Mouse (Mus musculus): ENCODE data around the gene Epo.

Epo gene

GRCm38 (mm10) chr5:137533117-137533827 is at the start of gene Epo, which contains the start of gene Gnb2:
Gene Epo (minus strand): TSS chr5:137533242.
Gene Gnb2 (minus strand): TSS chr5:137533510.
- DNase-seq (ENCODE audit: low spot score in 2 of 2), result peak; percentile 98 to 99

GRCm38 (mm10) chr5:137582702-137583101 is 49.7 kb upstream of the Epo start:
- no peak for DNase-seq (ENCODE audit: low spot score in 2 of 2)

GRCm38 (mm10) chr5:137580246-137580645 is 47.2 kb upstream of the Epo start:
- no peak for DNase-seq (ENCODE audit: low spot score in 2 of 2)

- no peak for DNase-seq (ENCODE audit: low spot score in 2 of 2)
Measured at GRCm38 (mm10) chr5:137574470-137574901, 41.4 kb upstream of the Epo start.

DNA sequence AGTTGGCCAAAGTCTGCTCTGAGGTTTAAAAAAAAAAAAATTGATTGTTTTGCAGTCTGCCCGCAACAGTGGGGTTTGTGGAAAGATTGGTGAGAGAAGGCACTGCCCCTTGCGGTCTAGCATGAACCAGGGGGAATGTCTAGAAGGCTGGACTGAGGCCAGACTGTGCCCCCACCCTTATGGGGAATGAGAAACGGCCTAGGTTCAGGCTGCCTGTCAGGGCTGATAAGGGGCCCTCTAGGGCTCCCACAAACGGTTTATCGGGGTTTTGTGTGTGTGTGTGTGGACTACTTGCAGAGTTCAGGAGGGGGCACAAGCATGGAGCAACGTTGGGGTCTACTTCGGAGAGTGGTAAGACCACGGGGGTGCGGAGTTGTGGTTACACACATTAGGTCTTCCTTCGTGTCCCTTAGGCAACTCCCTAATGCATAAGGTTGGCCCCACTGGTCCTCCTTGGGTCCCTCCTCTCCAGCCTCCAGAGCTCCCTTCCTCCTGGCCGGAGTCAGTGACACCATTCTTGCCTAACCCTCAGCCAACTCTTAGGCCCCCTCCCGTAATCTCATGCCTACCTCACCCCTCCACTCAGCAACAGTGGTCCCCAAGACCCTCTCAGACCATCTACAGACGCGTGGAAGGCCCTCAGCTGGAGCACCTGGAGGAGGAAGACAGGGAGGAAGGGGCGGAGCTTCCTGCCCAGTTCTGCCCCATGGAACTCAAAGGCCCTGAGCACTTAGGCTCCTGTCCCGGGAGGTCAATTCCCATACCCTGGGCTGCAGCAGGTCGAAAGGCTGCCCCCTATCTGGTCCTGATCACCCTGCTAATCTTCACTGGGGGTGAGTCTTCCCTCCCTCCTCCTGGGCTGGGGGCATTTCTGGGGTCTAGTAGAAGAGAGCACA is 37.9 kb upstream of the Epo start:
- DNase-seq (ENCODE audit: low spot score in 2 of 2), result peak; percentile 52 to 70

DNA sequence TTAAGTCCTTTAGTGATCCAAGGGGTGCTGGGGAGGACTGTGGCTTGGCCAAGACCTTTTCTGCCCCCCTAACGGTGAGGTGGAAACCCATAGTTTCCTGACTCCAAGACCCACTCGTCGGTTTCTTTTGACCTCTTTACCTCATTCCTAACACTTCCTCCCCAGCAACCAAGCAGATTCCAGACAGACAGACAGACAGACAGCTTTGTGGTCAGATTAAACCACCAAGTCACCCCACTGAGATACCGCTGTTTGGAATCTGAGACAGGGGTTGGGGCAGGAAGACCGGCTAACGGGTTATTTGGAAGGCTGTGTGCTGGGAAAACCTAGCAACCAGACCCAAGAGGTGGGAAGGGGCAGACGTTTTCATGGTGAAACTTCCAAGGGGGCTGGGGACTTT is 37.1 kb upstream of the Epo start:
- no peak for DNase-seq (ENCODE audit: low spot score in 2 of 2)

DNA sequence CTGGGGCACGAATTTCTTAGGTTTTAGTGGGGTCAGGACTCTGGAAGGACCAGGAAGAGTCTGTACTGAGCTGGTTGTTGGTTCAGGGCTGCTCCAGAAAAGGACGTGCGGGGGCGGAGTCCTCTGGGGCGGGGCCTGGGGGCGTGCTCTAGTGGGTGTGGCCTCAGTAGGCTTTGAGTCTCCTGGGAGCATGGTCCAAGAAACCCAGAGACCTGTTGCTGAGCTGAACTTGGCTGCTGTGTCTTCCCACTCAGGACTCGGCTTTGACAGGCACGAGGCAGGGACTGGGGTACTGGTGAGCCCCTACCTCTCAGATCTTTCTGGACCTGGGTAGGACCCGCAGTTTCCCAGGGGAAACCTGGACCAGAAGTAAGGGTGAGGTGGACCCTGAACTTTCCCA is 36.6 kb upstream of the Epo start, which contains the start of gene Tfr2:
Gene Tfr2, plus strand, starts transcription at position 176 of the 400 bp plus-strand sequence.
- peak; percentile 73 to 79 for DNase-seq (ENCODE audit: low spot score in 2 of 2)

DNA sequence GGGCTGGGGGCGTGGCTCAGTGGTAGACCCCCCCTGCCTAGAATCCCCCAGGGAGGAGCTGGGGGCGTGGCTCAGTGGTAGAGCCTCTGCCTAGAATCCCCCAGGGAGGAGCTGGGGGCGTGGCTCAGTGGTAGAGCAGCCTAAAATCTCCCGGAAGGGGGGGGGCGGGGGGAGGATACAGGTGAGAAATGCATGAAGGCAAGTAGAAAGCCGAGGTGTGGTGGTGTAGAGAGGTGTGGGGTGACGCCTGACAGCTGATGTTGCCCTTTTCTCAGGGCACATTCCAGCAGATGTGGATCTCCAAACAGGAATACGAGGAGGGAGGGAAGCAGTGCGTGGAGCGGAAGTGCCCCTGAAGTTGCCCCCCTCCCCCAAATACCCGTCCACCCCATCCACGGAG is 36.0 kb upstream of the Epo start:
- peak in 1 of 2 experiments; percentile 16 for DNase-seq (ENCODE audit: low spot score in 2 of 2)

DNA sequence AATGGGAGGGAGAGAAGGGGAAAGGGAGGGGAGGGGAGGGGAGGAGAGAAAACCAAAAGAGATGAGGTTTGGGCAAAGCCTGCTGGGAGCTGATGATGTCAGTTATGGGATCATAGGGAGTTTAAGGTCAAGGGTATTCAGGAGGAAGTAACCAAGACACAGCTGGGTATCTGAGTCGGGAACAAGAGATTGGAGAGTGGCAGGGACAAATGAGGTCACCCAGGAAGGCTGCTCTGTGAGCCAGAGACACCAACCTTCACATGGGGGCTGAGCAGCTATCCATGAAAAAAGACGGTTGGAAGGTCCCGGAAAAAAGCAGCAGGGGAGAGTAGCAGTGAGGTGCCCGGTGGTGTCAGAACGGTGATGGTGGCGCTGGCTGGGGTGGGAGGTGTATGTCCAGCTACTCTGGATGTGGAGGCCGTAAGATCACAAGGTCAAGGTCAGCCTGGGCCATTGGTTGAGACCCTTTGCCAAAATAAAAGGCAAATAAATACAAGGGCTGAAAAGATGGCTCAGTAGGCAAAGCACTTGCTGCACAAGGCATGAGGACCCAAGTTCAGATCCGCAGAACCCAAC is 35.3 kb upstream of the Epo start:
- DNase-seq (ENCODE audit: low spot score in 2 of 2), result no peak

DNA sequence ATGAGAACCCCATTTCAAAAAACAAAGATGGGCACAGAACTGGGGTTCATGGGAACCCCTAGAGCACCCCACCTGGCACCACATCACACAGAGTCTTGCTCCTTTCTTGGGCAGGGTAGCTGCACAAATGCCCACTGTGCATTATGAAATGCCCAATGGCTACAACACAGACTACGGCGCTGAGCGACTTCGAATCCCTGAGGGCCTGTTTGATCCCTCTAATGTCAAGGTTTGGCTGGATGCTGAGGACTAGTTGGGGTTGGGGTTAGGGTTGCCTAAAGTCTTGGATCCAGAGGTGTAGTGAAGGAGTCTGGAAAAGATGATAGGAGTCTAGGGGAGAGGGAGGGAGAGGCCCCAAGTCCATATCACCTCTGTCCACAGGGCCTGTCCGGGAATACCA is 33.4 kb upstream of the Epo start:
- DNase-seq (ENCODE audit: low spot score in 2 of 2), result no peak

GRCm38 (mm10) chr5:137565744-137566143 is 32.7 kb upstream of the Epo start:
- DNase-seq (ENCODE audit: low spot score in 2 of 2), result no peak

DNA sequence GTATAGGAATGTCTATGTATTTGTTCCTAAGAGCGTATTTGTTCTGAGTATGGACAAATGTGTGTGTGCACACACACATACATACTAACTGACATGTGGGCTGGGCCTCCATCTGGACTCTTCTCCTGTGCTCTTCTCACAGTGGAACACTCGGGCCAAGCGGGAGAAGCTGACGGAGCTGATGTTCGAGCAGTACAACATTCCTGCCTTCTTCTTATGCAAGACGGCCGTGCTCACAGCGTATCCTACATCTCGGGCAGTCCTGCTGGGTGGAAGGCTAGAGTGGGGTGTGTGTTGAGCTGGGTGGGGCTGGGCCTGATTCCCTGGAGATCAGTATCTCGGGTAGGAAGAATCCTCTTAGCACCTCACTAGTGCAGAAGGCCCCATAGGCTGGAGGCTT is 29.9 kb upstream of the Epo start:
- DNase-seq (ENCODE audit: low spot score in 2 of 2), result no peak

- no peak for DNase-seq (ENCODE audit: low spot score in 2 of 2)
Measured at GRCm38 (mm10) chr5:137561556-137561955, 28.5 kb upstream of the Epo start.

DNA sequence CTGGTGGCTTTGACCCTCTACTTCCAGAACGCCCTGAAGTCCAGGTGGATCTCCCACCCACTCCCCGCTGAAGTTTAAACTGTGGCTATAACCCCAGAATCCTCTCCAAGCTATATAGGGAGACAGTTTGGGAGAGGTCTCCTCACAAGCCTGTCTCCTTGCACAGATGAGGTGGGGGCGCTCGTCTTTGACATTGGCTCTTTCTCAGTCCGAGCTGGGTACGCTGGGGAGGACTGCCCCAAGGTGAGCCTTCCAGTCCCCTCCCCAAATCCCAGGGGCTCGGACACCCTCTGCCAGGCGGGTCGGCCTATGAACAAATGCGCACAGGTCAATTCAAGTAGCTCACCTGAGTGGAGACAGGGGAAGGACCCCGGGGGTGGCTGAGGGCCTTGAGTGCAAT is 20.9 kb upstream of the Epo start:
- DNase-seq (ENCODE audit: low spot score in 2 of 2), result no peak

- DNase-seq (ENCODE audit: low spot score in 2 of 2), result peak in 1 of 2 experiments; percentile 17
Measured at GRCm38 (mm10) chr5:137553411-137553837, 20.4 kb upstream of the Epo start, which contains the start of gene Actl6b. Gene Actl6b (plus strand): TSS chr5:137553517.

DNA sequence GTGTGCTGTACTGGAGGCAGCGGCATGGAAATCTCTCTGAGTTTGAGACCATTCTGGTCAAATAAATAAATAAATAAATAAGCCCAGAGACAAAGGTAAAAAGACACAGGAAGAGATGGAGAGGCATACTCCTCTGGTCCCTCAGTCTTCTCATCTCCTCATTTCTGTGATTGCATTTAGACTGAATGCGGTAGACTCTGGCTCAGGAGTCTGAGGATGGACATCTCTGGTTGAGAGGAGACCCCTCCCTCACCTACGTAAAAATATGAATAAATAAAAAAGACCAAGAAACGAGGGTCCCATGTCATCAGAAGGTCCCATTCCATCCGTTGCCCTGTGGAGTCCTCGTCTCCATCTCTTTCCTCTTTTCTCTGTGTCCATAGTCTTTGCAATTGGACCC is 20.0 kb upstream of the Epo start:
- no peak for DNase-seq (ENCODE audit: low spot score in 2 of 2)

DNA sequence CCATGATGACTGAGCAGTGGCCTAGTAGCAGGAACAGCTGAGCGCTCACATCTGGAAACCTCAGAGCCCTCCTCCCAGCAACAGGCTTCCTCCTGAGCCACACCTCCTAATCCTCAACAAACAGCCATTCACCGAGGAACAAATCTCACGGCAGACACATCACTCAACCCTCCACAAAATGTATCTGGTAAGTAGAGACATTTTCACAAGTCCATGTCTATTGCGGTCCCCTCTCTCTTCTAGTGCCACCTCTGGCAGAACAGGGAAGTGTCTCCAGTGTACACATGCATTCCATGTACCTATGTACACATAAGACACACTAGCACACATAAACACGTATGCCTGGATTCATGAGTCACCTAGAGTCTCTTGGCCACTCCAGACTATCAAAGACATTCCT is 18.1 kb upstream of the Epo start:
- DNase-seq (ENCODE audit: low spot score in 2 of 2), result no peak

GRCm38 (mm10) chr5:137549840-137550239 is 16.8 kb upstream of the Epo start:
- no peak for DNase-seq (ENCODE audit: low spot score in 2 of 2)

DNA sequence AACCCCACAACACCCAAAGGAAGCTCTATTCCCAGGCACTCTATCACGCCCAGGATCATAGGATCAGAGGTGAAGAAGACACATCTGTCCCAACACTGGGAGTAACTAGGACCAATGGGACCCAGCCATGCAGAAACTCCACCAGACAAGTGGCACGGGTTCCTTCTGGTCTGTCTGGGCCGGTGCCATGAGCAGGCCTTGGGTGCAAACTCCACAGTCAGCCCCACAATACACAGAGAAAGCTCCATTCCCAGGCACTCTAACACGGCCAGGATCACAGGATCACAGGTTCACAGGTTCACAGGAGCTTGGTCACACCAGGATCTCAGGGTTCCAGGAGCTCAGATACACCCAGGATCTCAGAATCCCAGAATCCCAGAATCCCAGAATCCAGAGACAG is 12.6 kb upstream of the Epo start:
- no peak for DNase-seq (ENCODE audit: low spot score in 2 of 2)

DNA sequence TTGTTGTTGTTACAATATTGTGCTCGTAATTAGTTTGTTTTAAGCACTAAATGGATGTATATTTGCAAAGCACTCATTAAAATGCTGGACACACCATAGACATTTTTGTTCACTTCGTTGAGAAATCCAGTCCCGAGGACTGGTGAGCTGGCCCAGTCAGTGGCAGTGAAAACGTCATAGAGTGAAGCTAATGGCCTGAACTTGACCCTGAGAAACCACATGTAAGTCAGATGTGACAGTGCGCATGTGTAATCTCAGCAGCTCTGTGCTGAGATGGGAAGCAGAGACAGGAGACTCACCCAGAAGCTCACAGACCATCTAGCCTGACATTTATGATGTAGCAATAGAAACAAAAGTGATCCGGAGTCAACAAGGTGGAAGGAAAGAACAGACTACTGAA is 11.9 kb upstream of the Epo start:
- no peak for DNase-seq (ENCODE audit: low spot score in 2 of 2)

GRCm38 (mm10) chr5:137541768-137542540 is 8.9 kb upstream of the Epo start:
- DNase-seq (ENCODE audit: low spot score in 2 of 2), result no peak

GRCm38 (mm10) chr5:137540991-137541390 is 7.9 kb upstream of the Epo start:
- DNase-seq (ENCODE audit: low spot score in 2 of 2), result no peak
